In genomic region chr2:69673723-69674122, GRCm38 (mm10) we compare ENCODE assay signal across 24 mouse cellular contexts. TPM values are rescaled to one million over a fixed set of nuclear protein-coding genes. Genes with fewer than 3 reads are reported as not detected.
A peak's percentile ranks its signal among the peaks of the same experiment; 100 is the strongest.
DNase-seq lines count a peak whose midpoint lies in the region; ATAC-seq lines count a peak whose summit lies in the region.
"Had no signal": no experiment of that assay in that cellular context is flagged by ENCODE, and none has a peak within 500 bp of the region (broad histone marks: within the 10 kb centered on the region; RNA-seq: fewer than 3 reads in every experiment).

No protein-coding gene starts in this region.

- no peak overlapping the region; the same call in 1 of the 2 replicates for H3K27ac ChIP-seq in heart, embryonic 13.5 days (replicated peaks)
- H3K27ac ChIP-seq: embryonic facial prominence, embryonic 12.5 days; hindbrain, postnatal 0 days; liver, embryonic 14.5 days; midbrain, embryonic 12.5 days; neural tube, embryonic 12.5 days had no signal

- DNase-seq in adrenal gland, postnatal 14 days: peak; percentile 13
- no peak for DNase-seq in adrenal gland, postnatal 36 days
- no peak for DNase-seq in heart, adult 9 months (ENCODE audit: low spot score in 2 of 2)
- peak; percentile 47 for DNase-seq in NIH3T3 (ENCODE audit: low read depth)
- DNase-seq in gastrocnemius, postnatal 25 days: peak; percentile 27
- DNase-seq in T-cell, adult 2 months (ENCODE audit: low spot score): no peak
- no peak for DNase-seq in frontal cortex, postnatal 10 days (ENCODE audit: low spot score in 2 of 2)
- DNase-seq: adrenal gland, postnatal 25 days; cerebellum, adult 8-10 months; thymus, postnatal 14 days had no signal

- WGBS in heart, embryonic 13.5 days: 42% methylated on average over 5 of the region's 5 CpGs

- peaks cover 14% of the 10 kb centered on the region for H3K4me1 ChIP-seq in heart, embryonic 13.5 days
- H3K4me1 ChIP-seq: embryonic facial prominence, embryonic 12.5 days; limb, embryonic 12.5 days; midbrain, embryonic 12.5 days; neural tube, embryonic 12.5 days had no signal

- H3K4me2 ChIP-seq in heart, embryonic 13.5 days: peak overlapping the region; percentile 68
- H3K4me2 ChIP-seq: embryonic facial prominence, embryonic 12.5 days; limb, embryonic 12.5 days; midbrain, embryonic 12.5 days; neural tube, embryonic 12.5 days had no signal

- peak overlapping the region; percentile 71 for H3K9ac ChIP-seq in heart, embryonic 13.5 days
- H3K9ac ChIP-seq: embryonic facial prominence, embryonic 12.5 days; limb, embryonic 12.5 days; liver, embryonic 14.5 days; midbrain, embryonic 12.5 days; neural tube, embryonic 12.5 days had no signal

- peaks cover 12% of the 10 kb centered on the region; the same call in 1 of the 2 replicates for H3K36me3 ChIP-seq in heart, embryonic 13.5 days
- H3K36me3 ChIP-seq: embryonic facial prominence, embryonic 12.5 days; limb, embryonic 12.5 days; midbrain, embryonic 12.5 days; neural tube, embryonic 12.5 days had no signal

- H3K27me3 ChIP-seq in heart, embryonic 13.5 days (replicated peaks): no peaks in the 10 kb centered on the region
- H3K27me3 ChIP-seq: embryonic facial prominence, embryonic 12.5 days; limb, embryonic 12.5 days; neural tube, embryonic 12.5 days had no signal

- no peak for ATAC-seq in heart, embryonic 13.5 days (ENCODE audit: extremely low read depth, insufficient number of reproducible peaks, low FRiP score, low TSS enrichment)
- ATAC-seq: CD4-positive, CD25-positive, alpha-beta regulatory T cell, adult 4 months; forebrain, embryonic 14.5 days; hindbrain, postnatal 0 days; intestine, postnatal 0 days had no signal

- H3K9me3 ChIP-seq in heart, embryonic 13.5 days: no peaks in the 10 kb centered on the region
- H3K9me3 ChIP-seq: embryonic facial prominence, embryonic 12.5 days; limb, embryonic 12.5 days; midbrain, embryonic 12.5 days; neural tube, embryonic 12.5 days had no signal

- peak overlapping the region; percentile 46 for H3K4me3 ChIP-seq in heart, embryonic 13.5 days
- H3K4me3 ChIP-seq: embryonic facial prominence, embryonic 12.5 days; limb, embryonic 12.5 days; midbrain, embryonic 12.5 days; neural tube, embryonic 12.5 days had no signal

RNA-seq across cellular contexts. Expression of gene Klhl41, which starts 3.8 kb away (rescaled TPM):
- total RNA-seq in adrenal gland, postnatal 14 days (2021): 0.22 and 0.34 TPM in 2 replicates
- under 1 TPM; 0.23 to 0.36 TPM for total RNA-seq in adrenal gland, postnatal 36 days (2021)
- 14.2 and 17.4 TPM in 2 replicates for polyA plus RNA-seq in heart, embryonic 13.5 days (2015; fragmentation: Nextera tagmentation; extraction: Ambion mirVana)
- total RNA-seq in gastrocnemius, postnatal 25 days (2021): 100 to 1,000 TPM; 488 to 676 TPM
- total RNA-seq: hematopoietic stem cell, adult 5-6 weeks; hindbrain, postnatal 0 days; megakaryocyte progenitor cell, adult 5-6 weeks; monocyte, adult 5-6 weeks had no signal
- polyA plus RNA-seq: small intestine, adult 2 months had no signal

RNA-seq across cellular contexts. Expression of gene Bbs5, which starts 26.8 kb away (rescaled TPM):
- 5.1 and 9.4 TPM in 2 replicates for total RNA-seq in adrenal gland, postnatal 14 days (2021)
- 10 to 100 TPM in 1 of 2 experiments, 1 to 10 TPM in 1; 8.7 to 10.0 TPM for total RNA-seq in adrenal gland, postnatal 36 days (2021)
- 9.6 and 13.3 TPM in 2 replicates for polyA plus RNA-seq in heart, embryonic 13.5 days (2015; fragmentation: Nextera tagmentation; extraction: Ambion mirVana)
- total RNA-seq in gastrocnemius, postnatal 25 days (2021): 1 to 10 TPM; 3.2 to 3.8 TPM
- total RNA-seq: monocyte, adult 5-6 weeks had no signal
- polyA plus RNA-seq: small intestine, adult 2 months had no signal

RNA-seq across cellular contexts. Expression of gene Fastkd1, which starts 39.6 kb away (rescaled TPM):
- 31.8 and 35.1 TPM in 2 replicates for total RNA-seq in adrenal gland, postnatal 14 days (2021)
- 10 to 100 TPM; 22.3 to 24.9 TPM for total RNA-seq in adrenal gland, postnatal 36 days (2021)
- 16.6 and 17.1 TPM in 2 replicates for polyA plus RNA-seq in heart, embryonic 13.5 days (2015; fragmentation: Nextera tagmentation; extraction: Ambion mirVana)
- 10 to 100 TPM; 14.5 to 15.9 TPM for total RNA-seq in gastrocnemius, postnatal 25 days (2021)

RNA-seq across cellular contexts. Expression of gene Ppig, which starts 48.6 kb away (rescaled TPM):
- 73.6 and 76.9 TPM in 2 replicates for total RNA-seq in adrenal gland, postnatal 14 days (2021)
- total RNA-seq in adrenal gland, postnatal 36 days (2021): 10 to 100 TPM; 68.8 to 70.1 TPM
- polyA plus RNA-seq in heart, embryonic 13.5 days (2015; fragmentation: Nextera tagmentation; extraction: Ambion mirVana): 85.1 and 93.0 TPM in 2 replicates
- total RNA-seq in gastrocnemius, postnatal 25 days (2021): 10 to 100 TPM; 24.8 to 30.7 TPM

Comparison
In these comparisons a context has a peak if more than half of its experiments do, and no peak if none do; other contexts are left out.
1. DNase-seq: peak in adrenal gland, postnatal 14 days (single experiment), NIH3T3 (single experiment) and gastrocnemius, postnatal 25 days (single experiment); none in adrenal gland, postnatal 36 days (0 of 2), heart, adult 9 months (0 of 2), T-cell, adult 2 months (single experiment) and frontal cortex, postnatal 10 days (0 of 2).
2. RNA of gene Klhl41, which starts 3.8 kb away (total RNA-seq): 488 to 676 TPM in gastrocnemius, postnatal 25 days; 0.23 to 0.36 TPM in adrenal gland, postnatal 36 days and 0.22 to 0.34 TPM in adrenal gland, postnatal 14 days; every median in the first group is over 100 times any median in the second.